Mouse (Mus musculus) layer of hippocampus, postnatal 14 days (tissue): ENCODE data around the gene Schip1. TPM values are rescaled to one million over a fixed set of nuclear protein-coding genes. Genes with fewer than 3 reads are reported as not detected.

Experiments used
- DNase-seq, 2 experiments: peaks; one replicate each; pipeline ENCODE4 v3.0.0; 2021 to 2022; ENCODE audit warnings: low spot score in 2 of 2, mixed read lengths in 1 of 2
- total RNA-seq, 2 experiments: library from RNA; stranded (reverse); gene quantifications; 2 replicates each; pipeline ENCODE4 v1.2.3; 2021

The Schip1 gene
- total RNA-seq, 2 experiments from 2014 or later = 300 to 309 TPM

- DNase-seq = no peak
These were observed 477.1 kb downstream of the Schip1 start for GRCm38 (mm10) chr3:68541688-68542087.

GRCm38 (mm10) chr3:68542944-68543501 is 478.4 kb downstream of the Schip1 start:
- peak; percentile 49 to 58 for DNase-seq

DNA sequence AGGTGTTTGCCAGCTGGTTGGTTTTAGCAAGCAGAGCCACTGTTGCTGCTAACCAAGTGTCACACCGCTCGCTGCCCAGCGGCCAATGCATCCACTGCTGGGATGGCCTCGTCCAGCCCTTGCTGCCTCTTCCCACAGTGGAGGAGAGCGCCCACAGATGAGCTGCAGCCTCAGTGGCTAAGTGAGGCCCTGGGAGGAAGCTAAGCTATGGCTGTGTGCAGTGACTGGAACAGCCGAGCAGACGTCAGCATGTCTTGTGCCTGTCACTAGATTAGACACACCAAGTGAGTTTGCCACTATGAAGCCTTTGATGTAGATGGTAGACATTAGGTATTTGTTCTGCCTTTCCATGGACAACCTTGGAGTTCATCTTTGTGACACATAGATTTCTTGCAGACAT is 480.2 kb downstream of the Schip1 start:
- no peak for DNase-seq

DNA sequence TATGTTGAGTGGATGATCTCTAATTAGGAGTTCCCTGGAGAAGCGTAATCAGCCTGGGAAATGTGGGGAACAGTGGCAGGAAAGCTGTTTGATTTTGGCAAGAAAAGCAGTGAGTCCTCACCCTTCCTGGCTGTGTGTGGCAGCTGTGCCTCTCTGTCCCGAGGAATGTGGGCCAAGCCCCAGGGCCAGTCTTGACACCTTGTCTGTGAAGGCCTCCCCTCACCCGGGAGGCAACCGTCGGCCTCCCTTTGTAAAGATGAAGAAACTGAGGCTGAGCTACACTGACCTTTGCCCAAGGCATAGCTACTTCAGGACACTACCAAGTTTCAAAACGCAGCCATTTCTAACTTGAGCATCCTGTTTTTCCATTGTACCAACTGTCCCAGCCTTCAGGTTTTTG is 481.3 kb downstream of the Schip1 start:
- DNase-seq = peak; percentile 40 to 46

GRCm38 (mm10) chr3:68555087-68555662 is 490.6 kb downstream of the Schip1 start:
- no peak for DNase-seq

GRCm38 (mm10) chr3:68556891-68557290 is 492.3 kb downstream of the Schip1 start:
- DNase-seq = no peak

- DNase-seq = no peak
These were observed 494.1 kb downstream of the Schip1 start for GRCm38 (mm10) chr3:68558744-68559143.

DNA sequence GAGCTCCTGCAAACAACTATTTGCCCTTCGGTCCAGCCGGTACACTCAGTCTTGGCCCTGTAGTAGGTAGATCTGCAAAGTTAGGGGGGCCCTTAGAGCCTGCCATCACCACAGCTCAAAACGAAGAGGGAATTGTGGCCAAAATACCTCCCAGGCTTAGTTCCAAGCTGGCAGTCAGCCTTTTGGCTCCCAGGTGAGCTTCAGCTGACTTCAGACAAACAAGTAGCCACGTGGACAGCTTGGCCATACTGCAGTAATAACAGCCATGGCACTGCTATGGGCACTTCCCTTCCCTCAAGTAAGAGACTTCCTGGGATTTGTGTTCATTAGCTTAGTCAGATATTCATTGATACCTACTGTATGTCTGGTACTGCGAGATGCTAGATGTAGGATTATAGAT is 495.5 kb downstream of the Schip1 start:
- DNase-seq = no peak

GRCm38 (mm10) chr3:68562838-68563237 is 498.2 kb downstream of the Schip1 start:
- DNase-seq = no peak

GRCm38 (mm10) chr3:68563922-68564321 is 499.3 kb downstream of the Schip1 start:
- DNase-seq = peak in 1 of 2 experiments; percentile 58

DNA sequence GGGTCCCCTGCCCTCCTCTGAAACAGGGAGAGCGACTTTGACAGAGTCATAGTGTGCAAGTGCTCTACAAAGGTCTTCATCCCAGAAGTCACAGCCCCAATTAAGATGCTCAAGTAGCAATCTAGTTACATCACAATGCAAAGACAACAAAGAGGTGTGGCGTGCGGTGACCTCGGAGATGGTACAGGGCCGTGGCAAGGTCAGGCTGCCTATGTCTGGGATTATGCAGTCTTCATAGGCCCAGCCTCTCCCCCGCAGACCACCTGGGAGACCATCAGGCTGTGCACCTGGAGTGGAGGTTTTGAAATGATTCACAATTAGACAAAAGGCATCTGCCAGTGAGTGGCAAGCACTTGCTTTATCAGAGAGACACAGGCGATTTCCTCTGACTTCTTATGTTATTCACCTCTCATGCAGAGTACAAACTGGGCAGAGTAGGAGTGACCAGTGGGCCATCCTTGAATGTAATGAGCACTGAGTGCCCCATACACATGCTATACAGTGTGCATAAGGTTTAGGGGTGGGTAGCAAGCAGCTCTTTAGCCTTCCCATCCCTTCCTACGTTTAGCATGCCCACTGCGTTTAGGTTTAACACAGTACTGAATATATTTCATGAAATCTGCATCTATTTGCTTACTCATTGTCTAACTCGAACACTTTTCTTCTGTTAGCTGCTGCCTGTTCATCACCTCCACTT is 500.5 kb downstream of the Schip1 start:
- no peak for DNase-seq

- no peak for DNase-seq
These were observed 501.1 kb downstream of the Schip1 start for GRCm38 (mm10) chr3:68565675-68566055.

DNA sequence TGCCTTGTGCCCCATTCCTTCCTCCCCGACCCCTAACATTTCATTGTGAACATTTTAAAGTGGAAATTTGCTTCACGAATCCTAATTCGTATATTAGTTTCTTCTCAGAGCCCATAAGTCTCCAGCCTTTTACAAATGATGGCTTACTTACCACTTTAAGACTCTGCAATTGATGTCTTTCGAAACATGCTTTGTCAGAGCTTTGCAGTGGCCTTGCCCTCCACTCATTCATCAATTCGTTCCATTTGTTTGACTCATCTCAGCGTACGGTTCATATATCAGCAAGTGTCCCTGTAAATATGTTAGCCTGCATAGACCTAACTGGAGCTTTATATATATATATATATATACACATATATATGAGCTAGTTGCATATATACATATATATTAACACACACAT is 503.0 kb downstream of the Schip1 start:
- no peak for DNase-seq

DNA sequence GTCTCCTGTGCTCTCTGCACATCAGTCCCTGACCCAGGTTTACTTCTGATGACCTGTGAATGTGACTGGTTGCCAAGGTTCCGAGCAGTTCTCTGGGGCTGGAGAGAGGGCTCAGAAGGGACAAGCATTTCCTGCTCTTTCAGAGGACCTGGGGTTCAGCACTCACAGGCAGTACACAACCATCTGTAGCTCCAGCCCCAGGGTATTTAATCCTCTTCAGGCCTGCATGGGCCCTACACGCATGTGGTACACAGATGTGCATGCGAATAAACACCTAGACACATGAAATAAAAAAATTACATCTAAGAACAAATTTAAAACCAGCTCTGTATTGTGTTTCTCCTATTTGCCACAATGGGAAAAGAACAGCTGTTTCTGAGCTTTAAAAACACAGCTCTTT is 503.5 kb downstream of the Schip1 start:
- DNase-seq = no peak

DNA sequence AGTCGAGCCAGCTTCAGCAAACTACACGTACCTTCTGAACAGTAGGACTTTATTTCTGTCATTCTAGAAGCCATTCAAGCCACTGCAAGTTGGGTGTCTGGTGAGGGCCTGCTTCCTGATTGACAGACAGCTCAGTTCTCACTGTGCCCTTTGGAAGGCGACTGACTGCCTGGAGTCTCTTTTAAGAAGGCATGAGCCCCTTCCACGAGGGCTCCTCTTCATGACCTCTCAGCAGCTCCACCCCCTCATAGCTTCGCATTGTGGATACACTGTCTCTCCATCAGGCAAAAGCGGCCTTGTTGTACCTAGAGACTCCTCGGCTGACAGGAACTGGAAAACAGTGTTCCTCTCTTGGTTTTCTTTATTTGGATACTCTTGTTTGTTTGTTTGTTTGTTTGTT is 504.1 kb downstream of the Schip1 start:
- DNase-seq = no peak

- no peak for DNase-seq
These were observed 505.7 kb downstream of the Schip1 start for GRCm38 (mm10) chr3:68570319-68570718.

GRCm38 (mm10) chr3:68572249-68573225 is 507.9 kb downstream of the Schip1 start:
- peak; percentile 86 to 91 for DNase-seq

- DNase-seq = no peak
These were observed 508.6 kb downstream of the Schip1 start for GRCm38 (mm10) chr3:68573226-68573624.

GRCm38 (mm10) chr3:68574097-68574496 is 509.5 kb downstream of the Schip1 start:
- no peak for DNase-seq

GRCm38 (mm10) chr3:68574565-68574964 is 510.0 kb downstream of the Schip1 start:
- DNase-seq = no peak

DNA sequence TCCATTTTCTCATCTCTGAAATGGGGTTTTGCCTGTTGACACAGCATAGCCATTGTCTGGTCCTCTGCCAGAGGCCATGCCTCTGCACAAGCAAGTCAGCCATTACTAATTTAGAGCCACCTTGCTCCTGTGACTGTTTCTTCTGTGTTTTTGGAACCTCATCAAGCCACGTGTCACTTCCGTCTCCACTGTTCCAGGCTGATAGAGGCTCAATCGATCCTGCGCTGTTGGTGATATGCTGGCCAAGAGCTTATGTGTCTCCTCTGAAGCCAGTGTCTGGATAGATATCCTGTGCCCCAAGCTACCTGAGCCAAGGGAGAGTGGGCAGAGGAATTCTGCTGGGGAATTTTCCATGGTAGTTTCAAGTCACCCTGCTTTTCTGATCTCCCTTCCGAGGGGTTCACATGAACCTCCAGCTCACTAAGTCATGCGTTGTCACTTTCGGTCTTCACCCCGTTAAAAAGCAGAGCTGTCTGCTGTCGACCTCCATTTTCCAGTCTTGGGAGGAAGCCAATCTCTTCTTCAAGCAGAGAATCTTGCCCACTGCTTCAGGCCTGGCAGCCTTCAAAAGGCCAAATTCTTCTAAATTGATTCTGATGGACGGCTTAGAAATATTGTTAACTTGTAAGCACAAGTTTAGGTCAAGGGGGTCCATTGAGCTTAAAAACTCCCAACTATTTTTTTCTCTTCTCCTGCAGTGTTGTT is 511.2 kb downstream of the Schip1 start:
- no peak for DNase-seq
